Mouse (Mus musculus): ENCODE results near the gene Ppp2r3c. TPM values are rescaled to one million over a fixed set of nuclear protein-coding genes. Genes with fewer than 3 reads are reported as not detected.
"Not testable (repeated sequence)": the region's sequence is repeated elsewhere in the genome, so short reads cannot be mapped to it uniquely, and the experiment has no call there.

Ppp2r3c gene
- polyA plus RNA-seq (2014; fragmentation: Nextera tagmentation; extraction: Ambion mirVana) = 31.4 TPM in 2 replicates

DNA sequence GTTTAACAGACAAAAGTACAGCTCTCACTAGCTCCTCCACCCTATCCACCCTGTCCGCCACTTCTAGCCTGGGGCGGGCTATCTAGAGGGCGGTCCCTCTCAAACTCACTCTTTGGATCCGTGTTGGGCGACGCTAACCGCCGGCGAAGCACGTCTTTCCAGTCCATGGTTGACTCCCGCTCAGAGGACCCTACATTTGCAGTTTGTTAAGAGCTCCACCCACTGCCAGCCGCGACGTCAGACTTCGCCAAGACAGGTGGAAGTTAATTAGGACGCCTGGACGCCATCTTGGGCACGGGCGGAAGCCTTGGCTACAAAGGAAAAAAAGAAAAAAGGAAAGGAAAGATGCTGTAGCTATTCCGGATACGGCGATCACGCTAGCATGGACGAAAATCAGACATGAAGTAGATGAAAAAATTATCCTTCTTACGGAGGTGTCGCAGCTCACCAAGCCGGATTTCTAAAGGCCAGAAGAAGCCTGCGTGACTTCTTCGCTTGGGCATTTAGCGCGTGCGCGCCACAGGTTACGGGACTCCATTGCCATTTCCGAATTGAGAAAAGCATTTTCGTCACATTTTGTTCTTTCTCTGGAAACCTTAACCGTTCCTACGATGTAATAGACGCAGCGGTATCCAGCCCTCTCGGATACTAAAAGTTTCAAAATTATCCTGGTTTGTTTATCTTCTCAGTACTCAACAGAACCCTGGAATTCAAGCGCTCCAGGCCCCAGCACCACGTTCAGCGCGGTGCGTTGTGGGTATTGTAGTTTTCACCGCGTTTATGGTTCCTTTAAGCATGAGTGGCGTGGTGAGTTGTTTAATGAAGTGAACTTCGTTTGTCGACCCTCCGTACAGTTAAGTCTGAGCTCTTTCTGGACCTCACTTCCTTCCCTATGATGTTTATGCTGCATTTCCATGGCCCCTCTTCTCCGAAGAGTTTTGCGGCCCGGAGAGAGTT lies at the start of gene Ppp2r3c:
Gene Ppp2r3c (minus strand): TSS at position 514 of the 957 bp plus-strand sequence.
- peak; percentile 92 for ATAC-seq (ENCODE audit: insufficient read depth, low FRiP score, low TSS enrichment)
- under 1% methylated on average over 55 of the region's 55 CpGs for WGBS

GRCm38 (mm10) chr12:55344583-55344982 lies 41.8 kb upstream of the Ppp2r3c start:
- Histone ChIP-seq H3K27me3 (ENCODE audit: control insufficient read depth, insufficient read depth, low read length) (no peaks in the 10 kb centered on the region), H3K4me3 (ENCODE audit: low read depth, low read length) (no peak overlapping the region), H3K4me2 (ENCODE audit: low read depth) (no peak overlapping the region), H3K36me3 (ENCODE audit: control insufficient read depth, insufficient read depth, low read length) (no peaks in the 10 kb centered on the region), H3K9ac (ENCODE audit: low read length) (no peak overlapping the region), H3K9me3 (ENCODE audit: control insufficient read depth, low read length) (no peaks in the 10 kb centered on the region), H3K4me1 (ENCODE audit: control insufficient read depth, insufficient read depth, low read length) (no peaks in the 10 kb centered on the region), H3K27ac (ENCODE audit: low read depth, low read length) (no peak overlapping the region)
- WGBS = 87% methylated on average over 13 of the region's 13 CpGs
- no peak for ATAC-seq (ENCODE audit: insufficient read depth, low FRiP score, low TSS enrichment)
- DNase-seq (ENCODE audit: low spot score) = no peak

More for the DNA sequence above, at the start of gene Ppp2r3c:
- H3K36me3 ChIP-seq (ENCODE audit: control insufficient read depth, insufficient read depth, low read length) = peaks cover 5% of the 10 kb centered on the region; the same call in 1 of the 2 replicates
- H3K27me3 ChIP-seq (ENCODE audit: control insufficient read depth, insufficient read depth, low read length) = no peaks in the 10 kb centered on the region
- H3K4me3 ChIP-seq (ENCODE audit: low read depth, low read length) = peak within 1 kb of the TSS; percentile 57
- DNase-seq (ENCODE audit: low spot score) = peak; percentile 93
- peak within 1 kb of the TSS; percentile 83 for H3K9ac ChIP-seq (ENCODE audit: low read length)
- no peaks in the 10 kb centered on the region for H3K9me3 ChIP-seq (ENCODE audit: control insufficient read depth, low read length)
- H3K27ac ChIP-seq (ENCODE audit: low read depth, low read length) = peak within 1 kb of the TSS; percentile 74
- peak within 1 kb of the TSS; percentile 65 for H3K4me2 ChIP-seq (ENCODE audit: low read depth)
- H3K4me1 ChIP-seq (ENCODE audit: control insufficient read depth, insufficient read depth, low read length) = peaks cover 7% of the 10 kb centered on the region; the same call in 1 of the 2 replicates

DNA sequence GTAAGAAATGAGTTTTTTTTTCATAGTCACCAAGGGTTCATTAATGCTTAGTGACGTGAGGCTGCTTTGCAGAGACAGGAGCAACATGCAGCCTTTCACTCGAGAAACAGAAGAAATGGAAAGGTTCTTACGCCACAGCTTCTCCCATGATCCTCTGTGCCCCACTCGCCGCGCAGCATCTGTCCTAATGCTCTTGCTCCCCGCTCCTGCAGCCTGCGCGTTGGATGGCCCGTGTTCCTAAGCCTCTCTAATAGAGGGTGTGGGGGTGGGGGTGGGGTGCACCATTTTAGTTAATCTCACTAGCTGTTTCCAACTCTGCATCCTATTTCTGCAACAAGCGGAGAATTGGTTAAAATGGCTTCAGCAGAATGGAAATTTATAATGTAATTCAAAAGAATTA lies 41.2 kb upstream of the Ppp2r3c start:
- ATAC-seq (ENCODE audit: insufficient read depth, low FRiP score, low TSS enrichment) (no peak), DNase-seq (ENCODE audit: low spot score) (no peak)
- H3K27ac ChIP-seq (ENCODE audit: low read depth, low read length) = no peak overlapping the region
- H3K9ac ChIP-seq (ENCODE audit: low read length) = no peak overlapping the region
- H3K9me3 ChIP-seq (ENCODE audit: control insufficient read depth, low read length) = no peaks in the 10 kb centered on the region
- H3K36me3 ChIP-seq (ENCODE audit: control insufficient read depth, insufficient read depth, low read length) = no peaks in the 10 kb centered on the region
- H3K27me3 ChIP-seq (ENCODE audit: control insufficient read depth, insufficient read depth, low read length) = no peaks in the 10 kb centered on the region
- no peak overlapping the region for H3K4me3 ChIP-seq (ENCODE audit: low read depth, low read length)
- H3K4me1 ChIP-seq (ENCODE audit: control insufficient read depth, insufficient read depth, low read length) = no peaks in the 10 kb centered on the region
- 85% methylated on average over 11 of the region's 11 CpGs for WGBS
- H3K4me2 ChIP-seq (ENCODE audit: low read depth) = no peak overlapping the region

- WGBS = 77% methylated on average over 1 of the region's 1 CpGs
- not testable (repeated sequence) for H3K4me2 ChIP-seq (ENCODE audit: low read depth); H3K27ac ChIP-seq (ENCODE audit: low read depth, low read length); H3K4me3 ChIP-seq (ENCODE audit: low read depth, low read length); H3K9me3 ChIP-seq (ENCODE audit: control insufficient read depth, low read length); H3K27me3 ChIP-seq (ENCODE audit: control insufficient read depth, insufficient read depth, low read length); DNase-seq (ENCODE audit: low spot score); H3K4me1 ChIP-seq (ENCODE audit: control insufficient read depth, insufficient read depth, low read length); H3K9ac ChIP-seq (ENCODE audit: low read length); ATAC-seq (ENCODE audit: insufficient read depth, low FRiP score, low TSS enrichment); H3K36me3 ChIP-seq (ENCODE audit: control insufficient read depth, insufficient read depth, low read length)
Observed at GRCm38 (mm10) chr12:55343045-55343444, 40.2 kb upstream of the Ppp2r3c start.

- not testable (repeated sequence) for DNase-seq (ENCODE audit: low spot score); H3K4me1 ChIP-seq (ENCODE audit: control insufficient read depth, insufficient read depth, low read length); H3K9me3 ChIP-seq (ENCODE audit: control insufficient read depth, low read length); H3K4me2 ChIP-seq (ENCODE audit: low read depth); H3K9ac ChIP-seq (ENCODE audit: low read length); H3K36me3 ChIP-seq (ENCODE audit: control insufficient read depth, insufficient read depth, low read length); H3K27ac ChIP-seq (ENCODE audit: low read depth, low read length); H3K4me3 ChIP-seq (ENCODE audit: low read depth, low read length); ATAC-seq (ENCODE audit: insufficient read depth, low FRiP score, low TSS enrichment); H3K27me3 ChIP-seq (ENCODE audit: control insufficient read depth, insufficient read depth, low read length)
- WGBS = 89% methylated on average over 1 of the region's 2 CpGs
Observed at GRCm38 (mm10) chr12:55338490-55338889, 35.7 kb upstream of the Ppp2r3c start.

DNA sequence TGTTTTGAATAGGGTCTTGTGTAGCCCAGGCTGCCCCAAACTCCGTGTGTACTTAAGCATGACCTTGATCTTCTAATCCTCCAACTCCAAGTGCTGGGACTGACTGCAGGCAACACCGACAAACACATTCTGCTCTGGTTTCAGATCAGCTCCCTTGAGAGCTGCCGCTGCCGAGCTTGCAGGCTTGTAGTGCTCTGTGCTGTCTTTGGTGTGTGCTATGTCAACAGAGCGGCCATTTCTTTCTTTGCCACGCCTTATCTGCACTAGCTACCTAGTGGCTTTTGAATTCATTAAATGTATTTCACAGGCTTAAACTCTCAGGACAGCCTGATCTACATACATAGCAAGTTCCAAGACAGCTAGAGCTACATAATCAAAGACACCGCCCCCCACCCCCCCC lies 30.9 kb upstream of the Ppp2r3c start:
- H3K4me1 ChIP-seq (ENCODE audit: control insufficient read depth, insufficient read depth, low read length) = no peaks in the 10 kb centered on the region
- 88% methylated on average over 7 of the region's 7 CpGs for WGBS
- no peak overlapping the region for H3K27ac ChIP-seq (ENCODE audit: low read depth, low read length)
- H3K9ac ChIP-seq (ENCODE audit: low read length) = no peak overlapping the region
- no peak for ATAC-seq (ENCODE audit: insufficient read depth, low FRiP score, low TSS enrichment)
- H3K27me3 ChIP-seq (ENCODE audit: control insufficient read depth, insufficient read depth, low read length) = no peaks in the 10 kb centered on the region
- H3K4me2 ChIP-seq (ENCODE audit: low read depth) = no peak overlapping the region
- no peak for DNase-seq (ENCODE audit: low spot score)
- H3K9me3 ChIP-seq (ENCODE audit: control insufficient read depth, low read length) = no peaks in the 10 kb centered on the region
- H3K36me3 ChIP-seq (ENCODE audit: control insufficient read depth, insufficient read depth, low read length) = no peaks in the 10 kb centered on the region
- H3K4me3 ChIP-seq (ENCODE audit: low read depth, low read length) = no peak overlapping the region

- no peak for ATAC-seq (ENCODE audit: insufficient read depth, low FRiP score, low TSS enrichment)
Observed at GRCm38 (mm10) chr12:55329351-55329750, 26.6 kb upstream of the Ppp2r3c start.

DNA sequence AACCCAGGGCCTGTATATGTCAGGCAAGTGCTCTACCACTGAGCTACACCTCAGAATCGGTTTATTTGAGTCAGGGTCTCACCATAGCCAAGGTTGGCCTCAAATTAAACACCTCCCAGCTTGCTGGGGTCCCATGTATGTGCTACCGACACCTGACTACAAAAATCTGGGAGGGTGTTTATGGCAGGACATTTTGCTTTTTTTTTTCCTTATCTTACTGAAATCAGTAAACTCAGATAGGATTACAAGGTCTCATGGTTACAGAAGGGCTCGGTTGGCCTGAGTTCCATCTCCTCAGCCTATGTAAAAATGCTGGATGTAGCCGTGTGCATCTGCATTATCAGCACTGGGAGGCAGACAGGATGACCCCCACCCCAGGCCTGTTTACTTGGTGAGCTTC lies 26.0 kb upstream of the Ppp2r3c start:
- Histone ChIP-seq H3K9ac (ENCODE audit: low read length) (no peak overlapping the region), H3K27ac (ENCODE audit: low read depth, low read length) (no peak overlapping the region), H3K27me3 (ENCODE audit: control insufficient read depth, insufficient read depth, low read length) (no peaks in the 10 kb centered on the region), H3K9me3 (ENCODE audit: control insufficient read depth, low read length) (no peaks in the 10 kb centered on the region), H3K4me2 (ENCODE audit: low read depth) (no peak overlapping the region), H3K4me3 (ENCODE audit: low read depth, low read length) (no peak overlapping the region), H3K4me1 (ENCODE audit: control insufficient read depth, insufficient read depth, low read length) (no peaks in the 10 kb centered on the region), H3K36me3 (ENCODE audit: control insufficient read depth, insufficient read depth, low read length) (no peaks in the 10 kb centered on the region)
- DNase-seq (ENCODE audit: low spot score) (no peak), ATAC-seq (ENCODE audit: insufficient read depth, low FRiP score, low TSS enrichment) (no peak)
- 91% methylated on average over 4 of the region's 4 CpGs for WGBS

More at GRCm38 (mm10) chr12:55329351-55329750, 26.6 kb upstream of the Ppp2r3c start:
- no peak for DNase-seq (ENCODE audit: low spot score)
- no peak overlapping the region for H3K4me2 ChIP-seq (ENCODE audit: low read depth)
- no peak overlapping the region for H3K9ac ChIP-seq (ENCODE audit: low read length)
- H3K4me1 ChIP-seq (ENCODE audit: control insufficient read depth, insufficient read depth, low read length) = no peaks in the 10 kb centered on the region
- H3K36me3 ChIP-seq (ENCODE audit: control insufficient read depth, insufficient read depth, low read length) = no peaks in the 10 kb centered on the region
- H3K27ac ChIP-seq (ENCODE audit: low read depth, low read length) = no peak overlapping the region
- no peaks in the 10 kb centered on the region for H3K27me3 ChIP-seq (ENCODE audit: control insufficient read depth, insufficient read depth, low read length)
- H3K4me3 ChIP-seq (ENCODE audit: low read depth, low read length) = no peak overlapping the region
- WGBS = 92% methylated on average over 7 of the region's 7 CpGs
- no peaks in the 10 kb centered on the region for H3K9me3 ChIP-seq (ENCODE audit: control insufficient read depth, low read length)

- Histone ChIP-seq H3K9me3 (ENCODE audit: control insufficient read depth, low read length) (no peaks in the 10 kb centered on the region), H3K27ac (ENCODE audit: low read depth, low read length) (no peak overlapping the region), H3K9ac (ENCODE audit: low read length) (no peak overlapping the region), H3K4me1 (ENCODE audit: control insufficient read depth, insufficient read depth, low read length) (no peaks in the 10 kb centered on the region), H3K36me3 (ENCODE audit: control insufficient read depth, insufficient read depth, low read length) (no peaks in the 10 kb centered on the region), H3K4me3 (ENCODE audit: low read depth, low read length) (no peak overlapping the region), H3K27me3 (ENCODE audit: control insufficient read depth, insufficient read depth, low read length) (no peaks in the 10 kb centered on the region), H3K4me2 (ENCODE audit: low read depth) (no peak overlapping the region)
- ATAC-seq (ENCODE audit: insufficient read depth, low FRiP score, low TSS enrichment) = no peak
- no peak for DNase-seq (ENCODE audit: low spot score)
- 96% methylated on average over 7 of the region's 7 CpGs for WGBS
Observed at GRCm38 (mm10) chr12:55325702-55326101, 22.9 kb upstream of the Ppp2r3c start.
